Mouse (Mus musculus): ENCODE measurements around the gene Ltb4r1. TPM values are rescaled to one million over a fixed set of nuclear protein-coding genes. Genes with fewer than 3 reads are reported as not detected.

Gene Ltb4r1
- total RNA-seq, 2 experiments from 2014 or later = 0.46 to 0.55 TPM

DNA sequence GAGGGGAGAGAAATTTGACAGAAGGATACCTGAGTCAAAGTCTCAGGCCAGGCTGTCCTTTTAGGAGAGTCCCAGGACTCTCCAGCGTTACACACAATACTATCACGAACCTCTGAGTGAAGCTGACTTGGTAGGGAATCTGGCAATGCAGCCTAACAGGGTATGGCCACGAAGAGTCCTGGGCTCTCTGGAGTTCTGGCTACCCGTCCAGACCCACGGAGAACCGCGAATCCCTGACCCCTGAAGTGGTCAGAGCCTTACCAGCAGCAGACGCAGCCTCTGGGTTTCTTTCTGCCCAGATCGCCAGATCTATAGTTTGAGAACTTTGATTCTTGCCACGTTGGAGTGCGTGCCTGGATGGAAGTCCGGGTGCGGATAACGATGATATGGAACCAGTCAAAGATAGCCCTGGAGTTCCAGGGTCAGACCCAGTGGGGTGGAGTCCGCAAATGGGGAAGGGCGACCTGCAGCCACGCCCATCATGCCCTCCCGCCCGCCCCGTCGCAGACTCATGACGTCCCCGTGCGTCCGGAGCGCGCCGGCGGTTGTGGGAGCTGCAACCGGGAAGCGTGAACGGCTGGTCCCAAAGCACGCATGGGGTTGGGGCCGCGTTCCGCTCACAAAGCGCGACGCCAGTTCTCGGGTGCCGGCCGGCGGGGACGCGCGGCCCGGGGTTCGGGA, 20.4 kb upstream of the Ltb4r1 start, which contains the start of the genes Dhrs1 and Nop9:
Dhrs1 (minus strand) TSS at position 511 of the 681 bp plus-strand sequence.
Nop9 (plus strand) TSS at position 514 of the 681 bp plus-strand sequence.
- peak; percentile 82 to 84 for DNase-seq (ENCODE audit: low spot score in 2 of 2)

DNA sequence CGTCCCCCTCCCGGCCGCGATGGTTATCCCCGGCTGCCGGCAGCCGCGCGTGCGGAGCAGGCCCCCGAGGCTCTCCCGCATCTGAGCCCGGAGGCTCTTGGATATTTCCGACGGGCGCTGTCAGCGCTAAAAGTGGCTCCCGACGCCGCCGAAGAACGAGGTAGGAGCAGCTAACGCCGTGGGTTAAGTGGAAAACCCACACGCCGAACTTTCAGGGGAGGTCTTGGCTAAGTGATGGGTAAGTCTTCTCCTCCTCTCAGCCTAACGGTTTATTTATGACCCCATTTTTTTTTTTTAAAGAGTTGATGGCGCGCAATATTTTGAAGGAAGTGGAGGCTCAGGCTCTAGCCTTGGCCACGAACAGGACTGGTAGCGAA, 19.9 kb upstream of the Ltb4r1 start:
- DNase-seq (ENCODE audit: low spot score in 2 of 2) = no peak

DNA sequence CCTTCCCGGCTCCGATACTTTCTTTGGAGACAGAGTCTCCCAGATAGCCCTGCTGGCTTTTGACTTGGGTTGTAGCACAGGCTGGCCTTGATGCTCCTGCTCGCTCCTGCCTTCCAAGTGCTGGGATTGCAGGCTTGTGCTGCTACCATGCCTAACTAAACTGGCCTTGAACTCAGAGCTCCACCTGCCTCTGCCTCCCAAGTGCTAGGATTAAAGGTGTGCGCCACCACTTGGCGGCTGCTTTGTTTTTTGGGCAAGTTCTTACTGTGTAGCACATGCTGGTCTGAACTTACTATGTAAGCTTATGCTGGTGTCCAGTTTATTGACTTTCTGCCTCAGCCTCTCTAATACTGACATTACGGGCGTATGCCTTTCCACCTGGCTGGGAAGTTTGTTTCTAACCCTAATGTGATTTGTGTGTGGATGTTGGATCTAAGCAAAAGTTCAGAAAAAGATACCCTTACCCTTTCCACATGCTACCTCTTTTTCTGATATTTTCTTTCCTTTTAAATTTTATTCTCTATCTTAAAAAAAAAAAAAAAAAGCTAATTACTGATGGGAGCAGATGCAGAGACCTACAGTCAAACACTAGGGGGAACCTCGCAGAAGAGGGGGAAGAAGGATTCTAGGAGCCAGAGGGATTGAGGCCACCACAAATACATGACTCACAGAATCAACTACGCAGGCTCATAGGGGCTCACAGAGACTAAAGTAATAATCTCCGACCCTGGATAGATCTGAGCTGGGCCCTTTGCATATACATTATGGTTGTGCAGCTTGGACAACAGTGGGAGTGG, 18.5 kb upstream of the Ltb4r1 start:
- DNase-seq (ENCODE audit: low spot score in 2 of 2) = no peak

DNA sequence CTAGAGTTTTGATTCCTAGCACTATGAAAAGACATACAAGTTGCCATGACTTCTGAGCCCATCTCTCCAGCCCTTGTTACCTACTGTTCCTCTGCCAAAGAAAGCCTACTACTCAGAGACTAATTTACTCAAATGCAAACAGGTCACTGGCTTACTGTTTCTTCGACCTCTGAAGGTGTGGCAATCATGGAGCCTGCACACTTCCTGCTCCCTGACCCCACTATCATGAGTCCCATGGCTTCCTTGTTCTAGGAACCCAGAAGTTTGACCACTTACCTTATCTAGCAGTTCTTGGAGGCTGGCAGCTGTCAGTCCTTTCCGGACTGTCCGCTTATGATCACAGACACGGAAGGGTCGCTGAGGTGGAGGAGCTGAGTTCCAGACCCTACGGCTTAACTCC, 8.2 kb upstream of the Ltb4r1 start:
- no peak for DNase-seq (ENCODE audit: low spot score in 2 of 2)

DNA sequence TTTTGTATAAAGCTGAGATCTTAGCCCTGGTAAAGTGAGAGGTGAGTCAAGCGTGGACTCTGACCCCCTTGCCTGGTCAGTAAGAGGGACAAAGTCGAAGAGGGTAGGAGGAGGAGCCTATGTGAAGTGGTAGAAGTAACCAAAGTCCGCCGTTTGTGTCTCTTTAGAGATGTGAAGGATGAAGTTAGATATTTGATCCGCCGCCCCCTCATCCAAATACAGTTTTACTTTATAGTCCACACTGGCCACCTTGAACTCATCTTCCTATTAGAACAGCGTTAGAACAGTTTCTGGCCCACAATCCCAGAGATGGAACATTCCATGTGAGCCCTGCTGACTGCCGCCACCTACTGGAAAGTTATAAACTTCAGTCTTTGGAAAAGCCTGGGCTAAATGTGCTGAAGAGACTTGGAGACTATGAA, 7.4 kb upstream of the Ltb4r1 start, which contains the start of gene Cideb:
Cideb (minus strand) TSS at position 96 of the 422 bp plus-strand sequence.
- DNase-seq (ENCODE audit: low spot score in 2 of 2) = peak in 1 of 2 experiments; percentile 47

DNA sequence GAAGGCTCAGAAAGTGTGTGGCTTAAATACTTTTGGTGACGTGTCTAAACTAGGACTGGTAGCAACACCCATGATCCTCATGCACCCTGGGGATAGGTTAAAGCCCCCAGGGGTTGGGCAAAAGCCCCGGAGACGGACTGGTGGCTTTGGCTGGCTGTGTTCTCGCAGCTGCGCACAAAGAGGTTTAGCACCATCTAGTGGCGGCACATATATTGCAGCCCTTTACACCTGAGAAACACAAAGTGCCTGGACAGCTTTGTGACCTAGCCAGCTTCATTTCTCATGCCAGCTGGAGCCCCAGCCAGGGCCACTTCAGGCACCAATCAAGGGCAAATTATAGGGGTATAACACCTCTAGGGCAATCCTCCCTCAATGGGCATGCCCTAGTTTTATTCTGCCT, 5.6 kb upstream of the Ltb4r1 start:
- peak; percentile 84 to 85 for DNase-seq (ENCODE audit: low spot score in 2 of 2)

DNA sequence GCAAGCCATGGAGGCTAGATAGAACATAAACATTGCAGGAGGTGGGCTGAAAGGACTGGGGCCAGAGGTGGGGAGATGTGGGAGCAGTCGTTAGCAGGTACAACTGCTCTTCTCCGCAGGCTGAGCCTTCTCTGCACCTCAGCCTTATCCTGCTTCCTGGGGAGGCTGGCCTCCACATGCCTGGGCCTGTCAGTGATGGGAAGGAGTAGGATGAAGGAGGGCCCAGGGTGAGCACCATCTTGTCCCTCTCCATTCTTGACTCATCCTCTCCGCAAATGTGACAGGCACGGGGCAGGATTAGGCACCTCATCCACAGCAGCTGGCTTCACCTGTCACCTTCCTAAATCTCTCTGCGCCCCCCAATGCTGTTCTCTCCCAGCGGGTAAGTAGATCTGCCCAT, 4.6 kb upstream of the Ltb4r1 start, which contains the start of gene Ltb4r2:
Ltb4r2 (plus strand) TSS at position 266 of the 400 bp plus-strand sequence.
- no peak for DNase-seq (ENCODE audit: low spot score in 2 of 2)

DNA sequence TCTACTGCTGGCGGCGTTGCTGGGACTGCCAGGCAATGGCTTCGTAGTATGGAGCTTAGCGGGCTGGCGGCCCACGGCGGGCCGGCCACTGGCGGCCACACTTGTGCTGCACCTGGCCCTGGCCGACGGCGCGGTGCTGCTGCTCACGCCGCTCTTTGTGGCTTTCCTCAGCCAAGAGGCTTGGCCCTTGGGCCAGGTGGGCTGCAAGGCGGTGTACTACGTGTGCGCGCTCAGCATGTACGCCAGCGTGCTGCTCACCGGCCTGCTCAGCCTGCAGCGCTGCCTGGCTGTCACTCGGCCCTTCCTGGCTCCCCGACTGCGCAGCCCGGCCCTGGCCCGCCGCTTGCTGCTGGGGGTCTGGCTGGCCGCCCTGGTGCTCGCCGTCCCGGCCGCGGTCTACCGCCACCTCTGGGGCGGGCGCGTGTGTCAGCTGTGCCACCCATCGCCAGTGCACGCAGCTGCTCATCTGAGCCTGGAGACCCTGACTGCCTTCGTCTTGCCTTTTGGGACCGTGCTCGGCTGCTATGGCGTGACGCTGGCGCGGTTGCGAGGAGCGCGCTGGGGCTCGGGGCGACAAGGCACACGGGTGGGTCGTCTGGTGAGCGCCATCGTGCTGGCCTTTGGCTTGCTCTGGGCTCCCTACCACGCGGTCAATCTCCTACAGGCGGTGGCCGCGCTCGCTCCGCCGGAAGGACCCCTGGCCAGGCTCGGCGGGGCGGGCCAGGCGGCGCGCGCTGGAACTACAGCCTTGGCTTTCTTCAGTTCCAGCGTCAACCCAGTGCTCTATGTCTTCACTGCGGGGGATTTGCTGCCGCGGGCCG, 3.6 kb upstream of the Ltb4r1 start:
- DNase-seq (ENCODE audit: low spot score in 2 of 2) = peak; percentile 39 to 68

DNA sequence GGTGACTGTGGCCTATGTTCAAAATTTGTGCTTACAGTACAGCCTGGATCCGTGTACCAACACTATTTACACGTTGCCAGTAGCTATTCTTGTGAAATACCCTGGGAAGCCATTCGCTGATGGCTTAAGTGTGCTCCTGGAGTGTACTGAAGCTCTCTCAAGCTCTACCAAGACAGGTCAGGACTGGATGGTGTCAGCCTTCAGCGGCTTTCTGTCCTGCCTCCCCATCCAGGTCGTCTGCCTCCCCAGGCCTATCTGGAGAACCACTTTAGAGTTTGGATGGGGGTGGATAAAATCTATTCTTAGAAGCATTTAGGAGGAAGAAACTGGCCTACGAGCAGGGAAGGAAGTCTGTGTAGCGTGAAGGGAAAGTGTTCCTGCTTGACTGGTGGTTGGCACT, 2.6 kb upstream of the Ltb4r1 start:
- DNase-seq (ENCODE audit: low spot score in 2 of 2) = no peak

DNA sequence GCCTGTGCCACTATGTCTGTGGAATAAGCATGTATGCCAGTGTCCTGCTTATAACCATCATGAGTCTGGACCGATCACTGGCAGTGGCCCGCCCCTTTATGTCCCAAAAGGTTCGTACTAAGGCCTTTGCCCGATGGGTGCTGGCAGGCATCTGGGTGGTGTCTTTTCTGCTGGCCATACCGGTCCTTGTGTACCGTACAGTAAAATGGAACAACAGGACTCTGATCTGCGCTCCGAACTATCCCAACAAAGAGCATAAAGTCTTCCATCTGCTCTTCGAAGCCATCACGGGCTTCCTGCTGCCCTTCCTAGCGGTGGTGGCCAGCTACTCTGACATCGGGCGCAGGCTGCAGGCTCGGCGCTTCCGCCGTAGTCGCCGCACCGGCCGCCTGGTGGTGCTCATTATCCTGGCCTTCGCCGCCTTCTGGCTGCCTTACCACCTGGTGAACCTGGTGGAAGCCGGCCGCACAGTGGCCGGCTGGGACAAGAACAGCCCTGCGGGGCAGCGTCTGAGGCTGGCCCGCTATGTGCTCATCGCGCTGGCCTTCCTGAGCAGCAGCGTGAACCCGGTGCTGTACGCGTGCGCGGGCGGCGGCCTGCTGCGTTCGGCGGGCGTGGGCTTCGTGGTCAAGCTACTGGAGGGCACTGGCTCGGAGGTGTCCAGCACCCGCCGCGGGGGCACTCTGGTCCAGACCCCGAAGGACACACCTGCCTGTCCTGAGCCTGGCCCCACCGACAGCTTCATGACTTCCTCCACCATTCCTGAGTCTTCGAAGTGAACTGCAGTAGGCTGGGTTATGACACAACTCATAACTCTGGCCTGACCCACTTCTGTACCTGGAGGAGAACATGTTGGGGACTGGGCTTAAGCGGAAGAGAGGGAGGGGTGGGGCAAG, 2.0 kb downstream of the Ltb4r1 start:
- DNase-seq (ENCODE audit: low spot score in 2 of 2) = no peak

DNA sequence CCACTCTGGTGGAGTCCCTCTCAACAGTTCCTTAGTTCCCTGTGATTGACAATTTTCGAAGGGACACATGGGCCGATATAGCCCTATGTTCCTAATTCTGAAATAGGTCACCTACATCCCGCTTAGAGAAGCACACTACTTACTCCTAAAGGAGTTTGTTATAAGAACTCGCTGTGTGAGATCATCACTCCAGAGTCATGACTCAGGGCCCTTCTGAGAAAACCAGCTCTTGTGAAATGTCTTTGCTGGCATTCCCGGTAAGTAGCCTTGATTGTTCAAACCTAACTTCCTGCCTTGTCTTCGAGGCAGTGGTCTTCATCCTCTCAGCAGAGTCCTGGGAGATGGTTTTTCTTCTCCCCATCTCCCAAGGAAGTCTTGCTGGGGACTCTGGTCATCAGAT, 2.8 kb downstream of the Ltb4r1 start:
- DNase-seq (ENCODE audit: low spot score in 2 of 2) = no peak

DNA sequence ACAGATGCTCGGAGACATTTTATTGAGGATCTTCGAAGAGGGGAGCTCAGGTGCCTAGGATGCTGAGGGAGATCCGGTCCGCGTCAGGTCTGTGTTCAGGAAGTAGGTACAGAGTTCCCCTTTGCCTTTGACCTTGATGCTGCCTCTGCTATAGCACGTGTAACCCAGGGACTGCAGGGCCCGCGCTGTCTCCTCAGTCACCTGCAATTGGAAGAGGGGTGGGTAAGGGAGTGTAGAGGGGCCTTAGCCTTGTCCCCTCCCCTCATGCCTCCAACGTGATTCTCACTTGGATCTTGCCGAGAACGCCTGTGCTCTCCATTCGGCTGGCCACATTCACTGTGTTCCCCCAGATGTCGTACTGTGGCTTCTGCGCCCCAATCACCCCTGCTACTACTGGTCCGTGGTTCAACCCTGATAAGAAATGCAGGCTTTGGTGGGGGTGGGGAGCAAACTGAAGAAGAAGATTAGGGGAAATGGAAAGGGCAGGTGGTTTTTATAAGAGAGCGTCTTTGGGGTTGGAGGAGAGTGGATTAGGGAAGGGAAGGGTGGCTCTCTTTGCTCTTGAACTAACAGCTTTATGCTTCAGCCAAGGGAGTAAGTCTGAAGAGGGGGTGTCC, 3.4 kb downstream of the Ltb4r1 start:
- DNase-seq (ENCODE audit: low spot score in 2 of 2) = no peak

DNA sequence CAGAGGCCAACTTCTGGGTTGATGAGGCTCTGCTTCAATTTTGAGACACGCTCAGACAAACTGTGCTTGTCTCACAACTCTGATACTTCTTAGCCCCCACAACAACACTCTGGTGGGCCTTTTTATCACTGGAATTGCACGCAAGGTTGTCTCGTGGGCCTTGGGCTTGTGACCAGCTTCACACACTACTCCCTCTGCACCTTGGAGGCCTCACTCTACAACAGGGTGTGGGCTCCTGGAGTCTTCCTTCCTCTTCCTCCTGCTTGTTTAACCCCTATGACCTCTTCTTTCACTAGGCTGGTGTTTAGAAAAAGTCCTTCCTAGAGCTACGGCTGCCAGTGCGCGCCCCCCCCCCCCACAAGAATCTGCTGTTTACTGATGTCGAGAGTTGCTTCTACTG, 10.9 kb downstream of the Ltb4r1 start:
- DNase-seq (ENCODE audit: low spot score in 2 of 2) = no peak

DNA sequence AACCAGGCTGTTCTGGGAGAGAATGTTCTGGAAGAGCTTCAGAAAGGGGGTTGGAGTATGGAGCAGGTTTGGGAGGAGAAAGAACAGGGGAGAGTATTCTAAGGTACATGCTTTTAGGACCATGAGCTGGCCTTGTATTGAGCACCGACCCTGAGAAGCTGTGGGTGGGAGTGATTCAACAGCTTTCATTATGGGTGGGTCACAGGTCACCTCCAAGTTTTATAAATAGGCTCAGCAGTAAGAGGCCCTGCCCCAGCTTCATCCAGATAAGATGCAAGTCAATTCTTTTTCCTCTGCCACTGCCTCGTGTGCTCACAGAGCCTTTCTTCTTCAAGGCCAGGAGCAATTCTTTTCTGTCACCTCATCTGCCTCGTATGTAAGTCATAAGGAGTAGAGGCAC, 11.4 kb downstream of the Ltb4r1 start:
- no peak for DNase-seq (ENCODE audit: low spot score in 2 of 2)

DNA sequence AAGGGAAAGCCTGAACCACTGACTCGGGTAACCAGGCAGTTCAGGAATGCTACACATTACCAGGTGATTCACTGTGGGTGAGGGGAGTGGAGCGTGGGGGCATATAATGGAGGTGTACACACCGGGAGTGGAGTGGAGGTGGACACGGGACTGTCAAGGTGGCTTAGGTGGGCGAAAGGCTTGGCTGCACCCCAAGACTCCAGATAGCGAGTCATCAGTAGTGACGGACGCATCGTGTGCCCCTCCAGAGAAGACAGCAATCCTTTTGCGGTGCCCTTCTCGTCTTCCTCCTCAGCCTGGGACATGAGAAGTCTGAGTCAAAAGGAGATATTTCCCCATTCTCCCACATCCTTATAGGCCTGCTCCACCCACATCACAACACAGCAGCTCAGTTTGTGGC, 12.0 kb downstream of the Ltb4r1 start:
- DNase-seq (ENCODE audit: low spot score in 2 of 2) = no peak

DNA sequence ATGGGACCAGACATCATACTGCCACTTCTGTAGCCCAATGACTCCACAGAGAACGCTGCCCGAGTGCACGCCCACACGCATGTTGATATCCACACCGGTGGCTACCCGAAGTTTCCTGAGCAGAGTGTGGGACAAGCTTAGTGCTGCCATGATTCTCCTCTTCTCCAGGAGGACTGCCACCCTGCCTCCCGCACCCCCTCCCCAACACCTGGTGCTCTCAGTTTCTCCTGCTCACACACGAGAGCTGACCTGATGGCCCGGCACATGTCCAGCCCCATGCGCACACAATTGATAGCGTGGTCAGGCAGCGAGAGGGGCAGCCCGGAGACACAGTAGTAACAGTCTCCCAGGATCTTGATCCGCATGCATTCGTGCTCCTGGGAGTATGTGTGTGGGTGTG, 12.9 kb downstream of the Ltb4r1 start:
- DNase-seq (ENCODE audit: low spot score in 2 of 2) = no peak

DNA sequence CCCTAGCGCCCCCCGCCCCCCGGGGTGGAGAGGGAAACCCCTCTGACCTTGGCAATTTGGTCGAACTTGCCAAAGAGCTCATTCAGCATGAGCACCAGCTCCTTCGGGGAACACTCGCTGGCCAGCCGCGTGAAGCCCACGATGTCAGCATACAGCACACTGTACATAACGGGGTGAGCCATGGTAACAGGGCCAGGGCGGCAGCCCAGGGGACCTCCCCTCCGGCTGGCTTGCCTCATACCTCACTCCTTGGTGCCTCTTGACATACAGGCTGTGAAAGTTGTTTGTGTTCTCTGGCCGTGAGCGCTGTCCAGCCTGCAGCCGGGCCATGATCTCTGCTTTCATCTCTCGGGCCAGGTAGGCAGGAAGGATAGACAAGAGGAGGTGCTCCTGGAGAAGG, 13.9 kb downstream of the Ltb4r1 start:
- DNase-seq (ENCODE audit: low spot score in 2 of 2) = no peak

DNA sequence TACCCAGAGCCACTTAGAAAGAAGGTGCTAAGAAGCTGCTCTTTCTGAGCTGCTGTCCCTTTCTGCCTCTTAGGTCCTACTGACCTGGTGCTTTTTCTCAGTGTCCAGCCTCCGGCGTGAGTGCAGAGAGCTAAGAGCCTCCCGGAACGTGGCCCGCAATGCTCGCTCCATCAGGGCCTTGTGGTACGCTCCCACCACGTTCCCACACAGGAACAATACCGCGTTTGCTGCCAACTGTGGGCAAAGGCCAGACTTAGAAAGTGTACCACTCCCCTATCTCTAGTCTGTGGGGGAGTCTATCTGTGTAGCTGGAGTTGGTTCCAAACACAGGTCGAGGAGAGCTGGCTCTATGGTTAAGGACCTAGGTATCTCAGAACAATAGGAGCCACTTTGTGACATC, 15.0 kb downstream of the Ltb4r1 start:
- no peak for DNase-seq (ENCODE audit: low spot score in 2 of 2)

DNA sequence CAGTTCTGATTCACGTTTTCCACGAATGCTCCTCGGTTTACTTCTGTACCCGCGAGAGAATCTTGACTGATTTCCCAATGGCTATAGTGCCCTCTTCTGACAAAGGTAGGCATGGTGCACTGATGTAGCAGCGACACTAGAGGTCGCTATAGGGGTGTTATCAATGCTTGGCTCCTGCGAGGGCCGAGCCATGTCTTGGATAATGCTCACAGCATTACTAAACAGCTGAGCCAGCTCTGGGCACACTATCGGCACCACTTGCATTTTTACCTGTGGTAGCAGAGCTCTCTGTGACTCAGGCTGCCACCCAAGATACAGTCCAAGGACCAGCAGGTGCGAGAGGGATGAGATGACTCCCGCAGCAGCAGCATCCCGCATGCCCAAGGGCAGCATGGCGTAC, 15.5 kb downstream of the Ltb4r1 start:
- DNase-seq (ENCODE audit: low spot score in 2 of 2) = peak in 1 of 2 experiments; percentile 62

DNA sequence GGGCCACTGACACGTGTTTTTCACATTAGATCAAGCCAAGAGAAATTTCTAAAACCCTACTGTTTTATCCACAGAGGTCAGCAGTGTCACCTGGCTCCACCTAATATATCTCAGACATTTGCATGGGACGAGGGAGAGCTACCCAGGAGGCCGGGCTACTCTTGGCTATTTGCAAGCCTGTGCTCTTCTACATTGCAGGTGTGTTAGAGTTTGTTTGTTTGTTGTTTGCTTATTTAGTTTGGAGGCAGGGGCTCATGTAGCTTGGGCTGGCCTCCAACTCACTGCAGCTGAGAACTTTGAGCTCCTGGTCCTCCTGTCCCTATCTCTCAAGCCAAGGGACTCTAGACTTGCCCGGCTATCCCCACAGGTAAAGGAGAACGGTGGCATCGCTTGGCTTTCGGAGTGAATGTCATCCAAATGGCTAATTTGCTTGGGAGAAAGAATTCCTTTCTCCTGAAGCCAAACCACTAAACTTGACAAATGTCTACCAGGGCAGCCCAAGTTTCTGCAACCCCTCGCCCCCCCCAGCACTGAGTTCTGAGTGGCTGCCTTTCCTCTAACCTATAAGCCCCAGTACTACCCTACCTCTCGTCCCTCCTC, 16.7 kb downstream of the Ltb4r1 start:
- no peak for DNase-seq (ENCODE audit: low spot score in 2 of 2)

Measured in layer of hippocampus, postnatal 14 days (tissue).